Mouse (Mus musculus): ENCODE measurements around the gene Gsdma3. TPM values are rescaled to one million over a fixed set of nuclear protein-coding genes. Genes with fewer than 3 reads are reported as not detected.
"Not testable (repeated sequence)": the region's sequence is repeated elsewhere in the genome, so short reads cannot be mapped to it uniquely, and the experiment has no call there.

Gsdma3 gene
- polyA plus RNA-seq, 1 experiment from 2014 or later: not detected

DNA sequence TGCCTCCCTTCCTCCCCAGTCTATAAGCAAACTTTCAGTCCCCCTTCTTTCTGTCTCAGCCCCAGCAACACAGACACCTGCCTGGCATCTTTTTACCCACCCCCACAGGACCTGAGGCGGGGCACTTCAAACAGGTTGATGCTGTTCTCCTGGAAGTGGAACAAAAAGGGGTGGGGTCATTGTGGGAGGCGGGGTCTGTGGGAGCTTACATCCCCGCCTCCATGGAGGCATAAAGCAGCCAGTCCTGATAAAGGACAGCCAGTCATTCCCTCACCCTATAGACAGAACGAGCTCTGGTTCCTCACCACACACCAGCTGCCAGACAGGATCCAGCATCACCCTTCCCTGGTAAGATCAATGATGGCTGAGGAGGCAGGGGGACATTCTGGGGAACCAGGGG lies 37.9 kb downstream of the Gsdma3 start, which contains the start of gene Gsdma:
TSS of gene Gsdma (plus strand) at position 261 of the 400 bp plus-strand sequence.
- Histone ChIP-seq H3K27ac (replicated peaks; ENCODE audit: low read depth, low read length) (no peak within 1 kb of the TSS), H3K9me3 (ENCODE audit: control insufficient read depth, low read length) (no peaks in the 10 kb centered on the region), H3K4me1 (ENCODE audit: control insufficient read depth, insufficient read depth, low read length) (no peaks in the 10 kb centered on the region), H3K36me3 (ENCODE audit: control insufficient read depth, insufficient read depth, low read length) (no peaks in the 10 kb centered on the region), H3K27me3 (ENCODE audit: control insufficient read depth, insufficient read depth, low read length) (no peaks in the 10 kb centered on the region; the same call in 1 of the 2 replicates), H3K4me2 (ENCODE audit: low read depth, severe bottlenecking) (no peak within 1 kb of the TSS), H3K9ac (ENCODE audit: low read length) (no peak within 1 kb of the TSS), H3K4me3 (ENCODE audit: low read depth, low read length) (no peak within 1 kb of the TSS)
- WGBS: 22% methylated on average over 4 of the region's 4 CpGs
- no peak for DNase-seq (ENCODE audit: low spot score)
- ATAC-seq (ENCODE audit: insufficient number of reproducible peaks, low FRiP score, low TSS enrichment, low read depth): no peak

DNA sequence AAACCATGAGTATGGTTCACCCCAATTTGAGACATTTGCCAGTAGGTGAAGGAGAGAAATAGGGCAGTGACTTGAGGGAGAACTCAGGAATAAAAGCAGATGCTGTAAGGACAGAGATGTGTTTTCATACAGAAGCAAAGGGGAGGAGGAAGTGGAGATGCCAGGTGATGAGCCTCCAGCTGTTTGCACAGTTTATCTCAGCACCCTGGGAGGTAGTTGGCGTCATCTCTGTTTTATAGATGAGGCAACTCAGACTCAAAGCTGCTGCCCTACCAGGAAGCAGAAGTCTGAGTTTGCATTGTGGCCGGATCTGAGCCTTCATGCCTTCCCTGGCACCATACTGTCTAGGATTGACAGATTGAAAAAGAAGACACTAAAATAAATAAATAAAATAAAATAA lies 42.8 kb downstream of the Gsdma3 start:
- no peak overlapping the region for H3K27ac ChIP-seq (replicated peaks; ENCODE audit: low read depth, low read length)
- no peak overlapping the region for H3K4me3 ChIP-seq (ENCODE audit: low read depth, low read length)
- H3K9ac ChIP-seq (ENCODE audit: low read length): no peak overlapping the region
- DNase-seq (ENCODE audit: low spot score) (no peak), ATAC-seq (ENCODE audit: insufficient number of reproducible peaks, low FRiP score, low TSS enrichment, low read depth) (no peak)
- no peaks in the 10 kb centered on the region for H3K36me3 ChIP-seq (ENCODE audit: control insufficient read depth, insufficient read depth, low read length)
- H3K9me3 ChIP-seq (ENCODE audit: control insufficient read depth, low read length): no peaks in the 10 kb centered on the region
- H3K4me2 ChIP-seq (ENCODE audit: low read depth, severe bottlenecking): no peak overlapping the region
- no peaks in the 10 kb centered on the region; the same call in 1 of the 2 replicates for H3K27me3 ChIP-seq (ENCODE audit: control insufficient read depth, insufficient read depth, low read length)
- H3K4me1 ChIP-seq (ENCODE audit: control insufficient read depth, insufficient read depth, low read length): no peaks in the 10 kb centered on the region
- 76% methylated on average over 2 of the region's 2 CpGs for WGBS

DNA sequence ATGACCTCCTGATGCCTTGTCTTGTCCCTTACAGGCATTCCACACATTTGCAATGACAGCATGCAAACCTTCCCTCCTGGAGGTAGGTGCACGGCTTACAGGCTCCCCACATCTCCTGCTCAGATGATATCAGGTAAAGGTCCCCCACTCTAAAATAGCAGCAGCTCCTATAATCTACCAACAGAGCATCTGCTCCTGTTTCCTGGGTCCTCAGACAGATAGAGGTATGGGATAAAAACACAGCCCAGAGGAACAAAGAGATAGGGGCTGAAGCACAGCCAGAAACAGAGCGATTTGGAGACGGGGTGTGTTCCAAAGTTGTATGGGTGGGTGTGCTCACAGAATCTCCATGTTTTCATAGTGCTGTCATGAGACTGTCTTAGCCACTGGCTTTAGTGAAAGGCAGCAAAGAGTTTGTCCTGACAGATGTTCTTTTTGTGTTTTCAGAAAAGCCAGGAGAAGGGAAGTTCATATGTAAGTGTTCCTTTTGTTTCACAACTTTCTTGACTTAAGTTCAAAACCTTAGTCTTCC lies 45.2 kb downstream of the Gsdma3 start:
- Histone ChIP-seq H3K4me3 (ENCODE audit: low read depth, low read length) (no peak overlapping the region), H3K27me3 (ENCODE audit: control insufficient read depth, insufficient read depth, low read length) (no peaks in the 10 kb centered on the region; the same call in 1 of the 2 replicates), H3K27ac (replicated peaks; ENCODE audit: low read depth, low read length) (no peak overlapping the region), H3K4me1 (ENCODE audit: control insufficient read depth, insufficient read depth, low read length) (no peaks in the 10 kb centered on the region), H3K9me3 (ENCODE audit: control insufficient read depth, low read length) (no peaks in the 10 kb centered on the region), H3K36me3 (ENCODE audit: control insufficient read depth, insufficient read depth, low read length) (no peaks in the 10 kb centered on the region), H3K9ac (ENCODE audit: low read length) (no peak overlapping the region), H3K4me2 (ENCODE audit: low read depth, severe bottlenecking) (no peak overlapping the region)
- ATAC-seq (ENCODE audit: insufficient number of reproducible peaks, low FRiP score, low TSS enrichment, low read depth): no peak
- 77% methylated on average over 3 of the region's 3 CpGs for WGBS
- DNase-seq (ENCODE audit: low spot score): no peak

DNA sequence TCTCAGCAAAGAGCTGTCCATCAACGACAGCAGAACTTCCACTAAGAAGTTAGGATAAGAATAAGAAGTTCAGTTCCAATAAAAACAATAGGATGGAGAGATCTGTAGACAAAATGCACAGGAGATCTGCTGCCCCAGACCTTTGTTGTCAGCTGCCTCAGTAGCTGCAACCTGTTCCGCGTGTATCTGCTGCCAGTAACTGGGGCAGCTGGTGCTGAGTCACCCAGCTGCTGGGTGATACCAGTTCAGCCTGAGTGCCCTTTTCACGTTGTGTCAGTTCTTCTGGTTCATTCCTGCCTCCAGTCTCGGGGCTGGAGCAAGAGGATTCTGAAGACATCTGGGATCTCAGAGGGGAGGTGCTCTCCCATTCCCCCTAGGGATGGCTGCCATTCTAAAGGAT lies 45.7 kb downstream of the Gsdma3 start:
- ATAC-seq (ENCODE audit: insufficient number of reproducible peaks, low FRiP score, low TSS enrichment, low read depth) (no peak), DNase-seq (ENCODE audit: low spot score) (no peak)
- no peak overlapping the region for H3K27ac ChIP-seq (replicated peaks; ENCODE audit: low read depth, low read length)
- H3K4me3 ChIP-seq (ENCODE audit: low read depth, low read length): no peak overlapping the region
- no peaks in the 10 kb centered on the region; the same call in 1 of the 2 replicates for H3K27me3 ChIP-seq (ENCODE audit: control insufficient read depth, insufficient read depth, low read length)
- no peaks in the 10 kb centered on the region for H3K4me1 ChIP-seq (ENCODE audit: control insufficient read depth, insufficient read depth, low read length)
- H3K9me3 ChIP-seq (ENCODE audit: control insufficient read depth, low read length): no peaks in the 10 kb centered on the region
- no peak overlapping the region for H3K4me2 ChIP-seq (ENCODE audit: low read depth, severe bottlenecking)
- H3K36me3 ChIP-seq (ENCODE audit: control insufficient read depth, insufficient read depth, low read length): no peaks in the 10 kb centered on the region
- WGBS: 57% methylated on average over 5 of the region's 5 CpGs
- no peak overlapping the region for H3K9ac ChIP-seq (ENCODE audit: low read length)

DNA sequence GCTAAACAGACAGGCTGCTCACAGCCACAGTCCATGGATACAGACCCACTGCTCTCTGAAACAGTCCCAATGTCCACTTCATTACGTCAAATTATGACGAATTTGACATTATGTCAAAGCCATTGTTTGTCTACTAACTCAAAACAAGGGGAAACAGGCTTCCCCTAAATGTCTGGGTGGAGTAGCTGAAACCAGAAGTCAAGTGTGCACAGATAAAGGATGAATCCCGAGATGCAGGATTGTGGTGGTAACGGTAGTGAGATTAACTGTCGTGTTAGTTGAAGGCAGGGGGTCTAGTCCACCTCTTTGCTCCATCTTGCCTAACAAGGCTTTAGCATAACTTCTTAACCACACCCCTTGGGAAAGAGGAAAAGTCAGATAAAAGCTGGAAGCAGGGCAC lies 46.3 kb downstream of the Gsdma3 start:
- Histone ChIP-seq H3K27me3 (ENCODE audit: control insufficient read depth, insufficient read depth, low read length) (no peaks in the 10 kb centered on the region; the same call in 1 of the 2 replicates), H3K4me2 (ENCODE audit: low read depth, severe bottlenecking) (no peak overlapping the region)
- ATAC-seq (ENCODE audit: insufficient number of reproducible peaks, low FRiP score, low TSS enrichment, low read depth): no peak

DNA sequence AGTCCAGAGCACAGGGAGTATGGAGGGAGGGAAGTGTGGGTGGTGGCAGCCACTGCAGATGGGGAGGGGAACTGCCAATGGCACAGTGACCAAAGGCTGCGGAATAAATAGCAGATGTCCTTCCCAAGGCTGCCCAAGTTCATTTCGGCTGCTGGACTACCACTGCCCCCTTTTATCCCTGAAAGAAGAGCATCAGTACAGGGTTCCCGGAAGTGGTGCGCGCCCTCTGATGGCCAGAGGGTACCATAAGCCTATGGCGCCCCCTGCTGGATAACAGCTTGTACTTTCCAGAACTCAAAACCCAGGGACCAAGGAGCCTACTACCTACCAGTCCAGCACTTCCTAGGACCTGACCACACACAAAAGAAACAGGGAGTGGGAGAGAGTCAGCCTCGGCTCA lies 47.0 kb downstream of the Gsdma3 start:
- not testable (repeated sequence) for ATAC-seq (ENCODE audit: insufficient number of reproducible peaks, low FRiP score, low TSS enrichment, low read depth); H3K4me2 ChIP-seq (ENCODE audit: low read depth, severe bottlenecking); H3K9me3 ChIP-seq (ENCODE audit: control insufficient read depth, low read length); H3K9ac ChIP-seq (ENCODE audit: low read length); H3K27ac ChIP-seq (replicated peaks; ENCODE audit: low read depth, low read length); H3K27me3 ChIP-seq (ENCODE audit: control insufficient read depth, insufficient read depth, low read length); H3K36me3 ChIP-seq (ENCODE audit: control insufficient read depth, insufficient read depth, low read length); H3K4me1 ChIP-seq (ENCODE audit: control insufficient read depth, insufficient read depth, low read length); H3K4me3 ChIP-seq (ENCODE audit: low read depth, low read length)
- WGBS: 6% methylated on average over 6 of the region's 7 CpGs
- peak; percentile 70 for DNase-seq (ENCODE audit: low spot score)

More for the DNA sequence above, 46.3 kb downstream of the Gsdma3 start:
- no peak for DNase-seq (ENCODE audit: low spot score)
- H3K27ac ChIP-seq (replicated peaks; ENCODE audit: low read depth, low read length): no peak overlapping the region
- no peaks in the 10 kb centered on the region for H3K4me1 ChIP-seq (ENCODE audit: control insufficient read depth, insufficient read depth, low read length)
- H3K9ac ChIP-seq (ENCODE audit: low read length): no peak overlapping the region
- H3K4me3 ChIP-seq (ENCODE audit: low read depth, low read length): no peak overlapping the region
- H3K9me3 ChIP-seq (ENCODE audit: control insufficient read depth, low read length): no peaks in the 10 kb centered on the region
- H3K36me3 ChIP-seq (ENCODE audit: control insufficient read depth, insufficient read depth, low read length): no peaks in the 10 kb centered on the region
- WGBS: 90% methylated on average over 5 of the region's 5 CpGs

DNA sequence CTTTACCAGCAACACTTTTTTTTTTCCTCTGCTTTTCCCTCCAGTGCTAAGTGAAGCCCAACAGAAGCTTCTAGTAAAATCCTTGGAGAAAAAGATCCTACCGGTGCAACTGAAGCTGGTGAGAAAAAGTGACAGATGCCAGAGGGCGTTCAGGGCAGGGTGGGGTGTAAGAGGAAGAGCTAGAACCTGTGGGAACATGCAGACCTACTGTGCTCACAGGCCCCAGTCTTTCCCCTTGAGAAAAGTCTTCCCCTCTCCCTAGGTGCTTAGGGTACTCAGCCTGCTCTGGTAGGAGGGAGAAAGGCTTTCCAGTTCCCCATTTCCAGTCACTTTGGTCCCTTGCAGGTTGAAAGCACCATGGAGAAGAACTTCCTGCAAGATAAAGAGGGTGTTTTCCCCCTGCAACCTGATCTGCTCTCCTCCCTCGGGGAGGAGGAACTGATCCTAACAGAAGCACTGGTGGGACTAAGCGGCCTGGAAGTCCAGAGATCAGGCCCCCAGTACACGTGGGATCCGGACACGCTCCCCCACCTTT lies 49.7 kb downstream of the Gsdma3 start:
- H3K4me3 ChIP-seq (ENCODE audit: low read depth, low read length): no peak overlapping the region
- WGBS: 39% methylated on average over 7 of the region's 7 CpGs
- no peak for DNase-seq (ENCODE audit: low spot score)
- H3K4me1 ChIP-seq (ENCODE audit: control insufficient read depth, insufficient read depth, low read length): no peaks in the 10 kb centered on the region
- H3K4me2 ChIP-seq (ENCODE audit: low read depth, severe bottlenecking): no peak overlapping the region
- ATAC-seq (ENCODE audit: insufficient number of reproducible peaks, low FRiP score, low TSS enrichment, low read depth): no peak
- no peaks in the 10 kb centered on the region for H3K9me3 ChIP-seq (ENCODE audit: control insufficient read depth, low read length)
- H3K27ac ChIP-seq (replicated peaks; ENCODE audit: low read depth, low read length): no peak overlapping the region
- H3K9ac ChIP-seq (ENCODE audit: low read length): no peak overlapping the region
- no peaks in the 10 kb centered on the region for H3K27me3 ChIP-seq (ENCODE audit: control insufficient read depth, insufficient read depth, low read length)
- no peaks in the 10 kb centered on the region for H3K36me3 ChIP-seq (ENCODE audit: control insufficient read depth, insufficient read depth, low read length)

DNA sequence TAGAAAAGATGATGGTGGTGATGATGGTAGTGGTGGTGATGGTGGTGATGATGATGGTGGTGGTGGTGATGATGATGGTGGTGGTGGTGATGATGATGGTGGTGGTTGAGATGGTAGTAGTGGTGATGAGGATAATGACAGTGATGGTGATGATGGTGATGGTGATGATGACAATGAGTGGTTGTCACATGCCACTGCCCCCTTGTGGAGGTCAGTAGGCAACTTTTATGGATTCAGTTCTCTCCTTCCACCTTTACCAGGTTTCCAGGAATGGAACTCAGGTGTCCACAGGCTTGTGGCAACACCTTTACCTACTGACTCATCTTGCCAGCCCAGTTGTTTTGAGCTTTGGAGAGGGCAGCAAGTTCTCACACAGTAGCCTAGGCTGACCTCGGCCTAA lies 53.9 kb downstream of the Gsdma3 start:
- H3K36me3 ChIP-seq (ENCODE audit: control insufficient read depth, insufficient read depth, low read length): no peaks in the 10 kb centered on the region
- no peak overlapping the region for H3K4me3 ChIP-seq (ENCODE audit: low read depth, low read length)
- no peaks in the 10 kb centered on the region for H3K9me3 ChIP-seq (ENCODE audit: control insufficient read depth, low read length)
- no peak for DNase-seq (ENCODE audit: low spot score)
- no peak for ATAC-seq (ENCODE audit: insufficient number of reproducible peaks, low FRiP score, low TSS enrichment, low read depth)
- H3K27me3 ChIP-seq (ENCODE audit: control insufficient read depth, insufficient read depth, low read length): no peaks in the 10 kb centered on the region
- H3K27ac ChIP-seq (replicated peaks; ENCODE audit: low read depth, low read length): no peak overlapping the region
- H3K4me2 ChIP-seq (ENCODE audit: low read depth, severe bottlenecking): no peak overlapping the region
- peaks cover 4% of the 10 kb centered on the region; the same call in 1 of the 2 replicates for H3K4me1 ChIP-seq (ENCODE audit: control insufficient read depth, insufficient read depth, low read length)
- no peak overlapping the region for H3K9ac ChIP-seq (ENCODE audit: low read length)
- 88% methylated on average over 1 of the region's 1 CpGs for WGBS

DNA sequence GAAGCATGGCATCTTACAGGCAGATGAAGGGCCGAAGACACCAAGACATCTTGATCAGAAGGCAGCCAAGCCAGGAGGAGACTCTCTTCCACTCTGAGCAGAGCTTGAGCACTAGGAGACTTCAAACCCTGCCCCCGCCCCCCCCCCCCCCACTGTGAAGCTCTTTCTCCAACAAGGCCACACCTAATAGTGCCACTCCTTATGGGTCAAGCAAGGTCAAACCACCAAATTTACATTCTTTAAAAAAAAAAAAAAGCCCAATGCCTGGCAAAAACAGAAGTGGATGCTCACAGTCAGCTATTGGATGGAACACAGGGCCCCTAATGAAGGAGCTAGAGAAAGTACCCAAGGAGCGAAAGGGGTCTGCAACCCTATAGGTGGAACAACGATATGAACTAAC lies 54.4 kb downstream of the Gsdma3 start:
- not testable (repeated sequence) for H3K9me3 ChIP-seq (ENCODE audit: control insufficient read depth, low read length); H3K9ac ChIP-seq (ENCODE audit: low read length); H3K27ac ChIP-seq (replicated peaks; ENCODE audit: low read depth, low read length); DNase-seq (ENCODE audit: low spot score); ATAC-seq (ENCODE audit: insufficient number of reproducible peaks, low FRiP score, low TSS enrichment, low read depth); H3K27me3 ChIP-seq (ENCODE audit: control insufficient read depth, insufficient read depth, low read length); H3K4me1 ChIP-seq (ENCODE audit: control insufficient read depth, insufficient read depth, low read length); H3K36me3 ChIP-seq (ENCODE audit: control insufficient read depth, insufficient read depth, low read length); H3K4me3 ChIP-seq (ENCODE audit: low read depth, low read length); H3K4me2 ChIP-seq (ENCODE audit: low read depth, severe bottlenecking)
- WGBS: 84% methylated on average over 4 of the region's 4 CpGs

Measured in limb, embryonic 11.5 days (tissue).